Mouse (Mus musculus): Measurements from ENCODE around the gene Camkmt. TPM values are rescaled to one million over a fixed set of nuclear protein-coding genes. Genes with fewer than 3 reads are reported as not detected.

The Camkmt gene
- 14.1 and 17.8 TPM in 2 replicates for polyA plus RNA-seq (2014; fragmentation: Nextera tagmentation; extraction: Ambion mirVana)

DNA sequence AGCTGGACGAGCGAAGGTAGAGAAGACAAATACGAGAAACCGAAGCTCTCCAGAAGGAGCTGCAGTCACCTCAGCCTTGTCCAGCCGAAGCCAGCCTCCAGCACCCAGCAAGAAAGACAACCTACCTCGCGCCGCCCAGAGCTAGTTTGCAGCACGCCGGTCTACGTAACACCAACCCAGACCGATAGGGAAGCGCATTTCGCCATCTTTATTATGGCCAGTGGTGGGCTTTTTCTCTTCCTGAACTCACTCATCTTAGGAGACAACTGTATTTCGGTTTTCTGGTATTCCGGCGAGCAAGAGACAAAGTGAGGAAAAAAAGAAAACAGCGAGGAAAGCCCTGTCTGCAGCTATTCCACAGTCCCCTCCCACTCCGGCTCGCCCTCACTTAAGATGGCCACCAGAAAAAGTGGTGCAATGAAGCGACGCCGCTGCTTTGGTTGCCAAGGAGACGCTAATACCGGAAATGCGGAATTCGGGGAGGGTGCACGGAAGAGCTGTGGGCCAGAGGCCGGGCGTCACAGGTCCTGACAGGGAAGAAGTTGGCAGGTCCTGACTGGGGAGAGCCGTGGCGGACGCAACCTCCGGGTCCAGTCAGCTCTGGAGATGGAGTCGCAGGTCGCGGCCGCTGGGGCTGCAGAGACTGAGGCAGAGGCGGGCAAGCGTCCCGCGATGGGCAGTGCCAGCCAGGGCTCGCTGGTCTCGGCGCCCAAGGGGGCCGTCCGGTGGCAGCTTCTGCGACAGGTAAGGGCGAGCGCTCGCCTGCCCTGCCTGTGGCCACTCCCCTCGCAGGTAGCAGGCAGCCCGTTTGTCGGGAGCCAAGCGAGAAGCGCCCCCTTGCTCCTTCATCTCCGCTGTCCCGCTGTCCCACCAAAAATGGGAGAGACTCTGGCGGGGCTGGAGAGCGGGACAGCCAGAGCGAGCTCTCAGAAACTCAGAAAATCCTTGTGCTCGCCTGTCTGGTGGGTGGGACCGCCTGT lies at the start of gene Camkmt, which contains the start of gene Prepl:
Gene Camkmt (plus strand): TSS at position 433 of the 980 bp plus-strand sequence.
Gene Prepl (minus strand): TSS at position 122 of the 980 bp plus-strand sequence.
- Histone ChIP-seq H3K9me3 (ENCODE audit: control insufficient read depth, low read depth, low read length) (no peaks in the 10 kb centered on the region), H3K36me3 (ENCODE audit: control insufficient read depth, insufficient read depth, low read length) (no peaks in the 10 kb centered on the region), H3K4me2 (replicated peaks; ENCODE audit: low read depth, low read length) (peak within 1 kb of the TSS; percentile 76), H3K4me1 (ENCODE audit: control insufficient read depth, insufficient read depth, low read length) (peaks cover 8% of the 10 kb centered on the region; the same call in 1 of the 2 replicates), H3K9ac (replicated peaks; ENCODE audit: low read depth, low read length) (peak within 1 kb of the TSS; percentile 60), H3K27ac (ENCODE audit: low read length) (peak within 1 kb of the TSS; percentile 69), H3K27me3 (ENCODE audit: control insufficient read depth, insufficient read depth, low read length) (no peaks in the 10 kb centered on the region), H3K4me3 (ENCODE audit: low read depth, low read length) (peak within 1 kb of the TSS; percentile 69)
- ATAC-seq (ENCODE audit: insufficient number of reproducible peaks, insufficient read depth, low FRiP score, low read depth), result peak; percentile 99
- under 1% methylated on average over 63 of the region's 63 CpGs for WGBS

GRCm38 (mm10) chr17:85040913-85041312 lies 49.4 kb upstream of the Camkmt start:
- Histone ChIP-seq H3K4me1 (ENCODE audit: control insufficient read depth, insufficient read depth, low read length) (no peaks in the 10 kb centered on the region), H3K27ac (ENCODE audit: low read length) (no peak overlapping the region), H3K9me3 (ENCODE audit: control insufficient read depth, low read depth, low read length) (no peaks in the 10 kb centered on the region), H3K27me3 (ENCODE audit: control insufficient read depth, insufficient read depth, low read length) (no peaks in the 10 kb centered on the region), H3K4me3 (ENCODE audit: low read depth, low read length) (no peak overlapping the region), H3K4me2 (replicated peaks; ENCODE audit: low read depth, low read length) (no peak overlapping the region), H3K9ac (replicated peaks; ENCODE audit: low read depth, low read length) (no peak overlapping the region), H3K36me3 (ENCODE audit: control insufficient read depth, insufficient read depth, low read length) (no peaks in the 10 kb centered on the region)
- WGBS, result 62% methylated on average over 7 of the region's 7 CpGs
- ATAC-seq (ENCODE audit: insufficient number of reproducible peaks, insufficient read depth, low FRiP score, low read depth), result no peak

DNA sequence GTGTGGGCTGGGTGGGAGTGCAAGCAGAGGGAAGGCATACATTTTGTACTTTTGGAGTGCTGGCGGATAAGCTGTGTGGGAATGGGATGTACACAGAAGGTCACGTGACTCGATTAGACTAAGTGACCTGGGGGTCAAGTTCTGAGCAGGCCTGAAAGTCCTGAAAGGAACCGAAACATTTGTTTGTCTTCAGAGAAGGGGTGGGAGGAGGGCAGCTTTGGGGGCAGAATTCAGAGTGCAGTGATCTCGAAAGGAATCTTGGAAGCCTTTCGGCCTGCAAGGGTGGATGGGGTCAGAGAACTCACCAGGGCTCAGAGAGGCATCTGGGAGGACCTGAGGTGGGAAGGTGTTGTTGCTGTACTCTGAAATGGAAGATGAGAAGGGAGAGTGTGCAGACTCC lies 47.9 kb upstream of the Camkmt start:
- 0 out of 2 replicates have a peak, but pooled peaks have one; percentile 12 for ATAC-seq (ENCODE audit: insufficient number of reproducible peaks, insufficient read depth, low FRiP score, low read depth)
- no peaks in the 10 kb centered on the region for H3K4me1 ChIP-seq (ENCODE audit: control insufficient read depth, insufficient read depth, low read length)
- H3K36me3 ChIP-seq (ENCODE audit: control insufficient read depth, insufficient read depth, low read length), result no peaks in the 10 kb centered on the region
- WGBS, result 43% methylated on average over 6 of the region's 6 CpGs
- H3K27ac ChIP-seq (ENCODE audit: low read length), result no peak overlapping the region
- no peak overlapping the region for H3K4me2 ChIP-seq (replicated peaks; ENCODE audit: low read depth, low read length)
- no peaks in the 10 kb centered on the region for H3K27me3 ChIP-seq (ENCODE audit: control insufficient read depth, insufficient read depth, low read length)
- no peaks in the 10 kb centered on the region for H3K9me3 ChIP-seq (ENCODE audit: control insufficient read depth, low read depth, low read length)
- H3K9ac ChIP-seq (replicated peaks; ENCODE audit: low read depth, low read length), result no peak overlapping the region
- H3K4me3 ChIP-seq (ENCODE audit: low read depth, low read length), result no peak overlapping the region

GRCm38 (mm10) chr17:85043404-85043816 lies 46.9 kb upstream of the Camkmt start:
- H3K4me1 ChIP-seq (ENCODE audit: control insufficient read depth, insufficient read depth, low read length), result no peaks in the 10 kb centered on the region
- no peaks in the 10 kb centered on the region for H3K9me3 ChIP-seq (ENCODE audit: control insufficient read depth, low read depth, low read length)
- ATAC-seq (ENCODE audit: insufficient number of reproducible peaks, insufficient read depth, low FRiP score, low read depth), result no peak
- no peak overlapping the region for H3K9ac ChIP-seq (replicated peaks; ENCODE audit: low read depth, low read length)
- no peaks in the 10 kb centered on the region for H3K27me3 ChIP-seq (ENCODE audit: control insufficient read depth, insufficient read depth, low read length)
- no peak overlapping the region for H3K4me3 ChIP-seq (ENCODE audit: low read depth, low read length)
- no peak overlapping the region for H3K4me2 ChIP-seq (replicated peaks; ENCODE audit: low read depth, low read length)
- WGBS, result 68% methylated on average over 6 of the region's 6 CpGs
- H3K36me3 ChIP-seq (ENCODE audit: control insufficient read depth, insufficient read depth, low read length), result no peaks in the 10 kb centered on the region
- H3K27ac ChIP-seq (ENCODE audit: low read length), result no peak overlapping the region

DNA sequence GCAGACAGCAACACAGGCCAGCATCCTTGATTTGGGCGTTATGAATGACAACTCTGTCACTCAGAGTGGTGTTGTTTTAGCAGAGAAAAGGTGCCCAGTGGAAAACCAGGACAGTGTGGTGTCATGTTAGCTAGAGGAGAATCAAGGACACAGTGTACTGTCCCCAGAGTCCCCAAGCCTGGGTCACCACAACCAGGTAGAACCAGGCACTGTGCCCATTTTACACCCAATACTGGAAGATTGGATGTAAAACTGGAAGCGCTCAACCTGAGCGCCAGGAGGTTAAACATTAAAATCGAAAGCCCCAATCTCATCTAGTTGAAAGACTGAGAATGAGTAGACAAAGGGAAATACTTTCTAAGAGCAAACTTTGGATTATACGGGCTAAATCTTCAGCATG lies 45.9 kb upstream of the Camkmt start:
- H3K4me1 ChIP-seq (ENCODE audit: control insufficient read depth, insufficient read depth, low read length), result no peaks in the 10 kb centered on the region
- no peak overlapping the region for H3K9ac ChIP-seq (replicated peaks; ENCODE audit: low read depth, low read length)
- no peak overlapping the region for H3K4me3 ChIP-seq (ENCODE audit: low read depth, low read length)
- no peaks in the 10 kb centered on the region for H3K27me3 ChIP-seq (ENCODE audit: control insufficient read depth, insufficient read depth, low read length)
- no peak overlapping the region for H3K27ac ChIP-seq (ENCODE audit: low read length)
- H3K36me3 ChIP-seq (ENCODE audit: control insufficient read depth, insufficient read depth, low read length), result no peaks in the 10 kb centered on the region
- no peak for ATAC-seq (ENCODE audit: insufficient number of reproducible peaks, insufficient read depth, low FRiP score, low read depth)
- H3K4me2 ChIP-seq (replicated peaks; ENCODE audit: low read depth, low read length), result no peak overlapping the region
- WGBS, result 88% methylated on average over 5 of the region's 5 CpGs
- no peaks in the 10 kb centered on the region for H3K9me3 ChIP-seq (ENCODE audit: control insufficient read depth, low read depth, low read length)

GRCm38 (mm10) chr17:85045160-85045559 lies 45.2 kb upstream of the Camkmt start:
- H3K27ac ChIP-seq (ENCODE audit: low read length), result no peak overlapping the region
- no peaks in the 10 kb centered on the region for H3K4me1 ChIP-seq (ENCODE audit: control insufficient read depth, insufficient read depth, low read length)
- ATAC-seq (ENCODE audit: insufficient number of reproducible peaks, insufficient read depth, low FRiP score, low read depth), result no peak

DNA sequence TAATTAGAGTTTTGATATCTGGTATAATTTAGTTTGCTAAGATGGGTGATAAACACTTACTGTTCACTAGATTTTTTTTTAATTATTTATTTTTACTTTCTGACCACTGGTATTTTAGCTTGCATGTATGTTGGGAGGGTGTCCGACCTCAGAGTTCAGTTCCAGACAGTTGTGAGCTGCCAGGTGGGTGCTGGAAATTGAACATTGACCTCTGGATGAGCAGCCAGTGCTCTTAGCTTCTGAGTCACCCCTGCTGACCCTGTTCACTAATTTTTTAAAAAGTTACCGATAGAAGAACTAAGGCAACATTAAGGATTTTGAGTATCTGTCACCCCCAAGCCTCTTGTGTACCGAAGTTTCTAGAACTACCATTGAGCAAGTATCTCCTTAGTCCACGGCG lies 42.0 kb upstream of the Camkmt start:
- Histone ChIP-seq H3K4me3 (ENCODE audit: low read depth, low read length) (no peak overlapping the region), H3K36me3 (ENCODE audit: control insufficient read depth, insufficient read depth, low read length) (no peaks in the 10 kb centered on the region), H3K4me2 (replicated peaks; ENCODE audit: low read depth, low read length) (no peak overlapping the region), H3K9ac (replicated peaks; ENCODE audit: low read depth, low read length) (no peak overlapping the region), H3K4me1 (ENCODE audit: control insufficient read depth, insufficient read depth, low read length) (no peaks in the 10 kb centered on the region), H3K9me3 (ENCODE audit: control insufficient read depth, low read depth, low read length) (no peaks in the 10 kb centered on the region), H3K27ac (ENCODE audit: low read length) (no peak overlapping the region), H3K27me3 (ENCODE audit: control insufficient read depth, insufficient read depth, low read length) (no peaks in the 10 kb centered on the region)
- 88% methylated on average over 5 of the region's 5 CpGs for WGBS
- ATAC-seq (ENCODE audit: insufficient number of reproducible peaks, insufficient read depth, low FRiP score, low read depth), result no peak

More at GRCm38 (mm10) chr17:85045160-85045559, 45.2 kb upstream of the Camkmt start:
- no peak overlapping the region for H3K4me3 ChIP-seq (ENCODE audit: low read depth, low read length)
- no peaks in the 10 kb centered on the region for H3K27me3 ChIP-seq (ENCODE audit: control insufficient read depth, insufficient read depth, low read length)
- no peak overlapping the region for H3K4me2 ChIP-seq (replicated peaks; ENCODE audit: low read depth, low read length)
- no peaks in the 10 kb centered on the region for H3K36me3 ChIP-seq (ENCODE audit: control insufficient read depth, insufficient read depth, low read length)
- no peak overlapping the region for H3K9ac ChIP-seq (replicated peaks; ENCODE audit: low read depth, low read length)
- 75% methylated on average over 12 of the region's 12 CpGs for WGBS
- no peaks in the 10 kb centered on the region for H3K9me3 ChIP-seq (ENCODE audit: control insufficient read depth, low read depth, low read length)

DNA sequence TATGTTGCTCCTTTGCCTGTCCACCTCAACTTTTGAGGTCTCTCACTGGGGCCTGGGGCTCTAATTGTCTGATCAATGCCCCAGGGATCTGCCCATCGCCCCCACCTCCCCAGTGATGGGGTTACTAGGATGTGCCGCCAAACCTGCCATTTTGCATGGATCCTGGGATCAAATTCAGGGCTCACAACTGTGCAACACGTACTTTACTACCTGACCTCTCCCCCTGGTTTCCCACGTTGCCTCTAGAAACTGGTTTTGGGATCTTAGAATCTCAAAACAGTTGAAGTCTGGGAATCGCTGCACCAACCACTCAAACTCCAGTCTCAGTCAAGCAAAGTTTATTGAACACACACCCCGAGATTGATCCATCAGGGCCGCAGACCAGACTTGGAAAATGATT lies 32.1 kb upstream of the Camkmt start:
- Histone ChIP-seq H3K4me3 (ENCODE audit: low read depth, low read length) (no peak overlapping the region), H3K27ac (ENCODE audit: low read length) (no peak overlapping the region), H3K27me3 (ENCODE audit: control insufficient read depth, insufficient read depth, low read length) (no peaks in the 10 kb centered on the region), H3K4me2 (replicated peaks; ENCODE audit: low read depth, low read length) (no peak overlapping the region), H3K9me3 (ENCODE audit: control insufficient read depth, low read depth, low read length) (no peaks in the 10 kb centered on the region), H3K9ac (replicated peaks; ENCODE audit: low read depth, low read length) (no peak overlapping the region), H3K36me3 (ENCODE audit: control insufficient read depth, insufficient read depth, low read length) (peaks cover 5% of the 10 kb centered on the region; the same call in 1 of the 2 replicates), H3K4me1 (ENCODE audit: control insufficient read depth, insufficient read depth, low read length) (no peaks in the 10 kb centered on the region)
- no peak for ATAC-seq (ENCODE audit: insufficient number of reproducible peaks, insufficient read depth, low FRiP score, low read depth)
- 82% methylated on average over 7 of the region's 7 CpGs for WGBS
